In the genomic region with DNA sequence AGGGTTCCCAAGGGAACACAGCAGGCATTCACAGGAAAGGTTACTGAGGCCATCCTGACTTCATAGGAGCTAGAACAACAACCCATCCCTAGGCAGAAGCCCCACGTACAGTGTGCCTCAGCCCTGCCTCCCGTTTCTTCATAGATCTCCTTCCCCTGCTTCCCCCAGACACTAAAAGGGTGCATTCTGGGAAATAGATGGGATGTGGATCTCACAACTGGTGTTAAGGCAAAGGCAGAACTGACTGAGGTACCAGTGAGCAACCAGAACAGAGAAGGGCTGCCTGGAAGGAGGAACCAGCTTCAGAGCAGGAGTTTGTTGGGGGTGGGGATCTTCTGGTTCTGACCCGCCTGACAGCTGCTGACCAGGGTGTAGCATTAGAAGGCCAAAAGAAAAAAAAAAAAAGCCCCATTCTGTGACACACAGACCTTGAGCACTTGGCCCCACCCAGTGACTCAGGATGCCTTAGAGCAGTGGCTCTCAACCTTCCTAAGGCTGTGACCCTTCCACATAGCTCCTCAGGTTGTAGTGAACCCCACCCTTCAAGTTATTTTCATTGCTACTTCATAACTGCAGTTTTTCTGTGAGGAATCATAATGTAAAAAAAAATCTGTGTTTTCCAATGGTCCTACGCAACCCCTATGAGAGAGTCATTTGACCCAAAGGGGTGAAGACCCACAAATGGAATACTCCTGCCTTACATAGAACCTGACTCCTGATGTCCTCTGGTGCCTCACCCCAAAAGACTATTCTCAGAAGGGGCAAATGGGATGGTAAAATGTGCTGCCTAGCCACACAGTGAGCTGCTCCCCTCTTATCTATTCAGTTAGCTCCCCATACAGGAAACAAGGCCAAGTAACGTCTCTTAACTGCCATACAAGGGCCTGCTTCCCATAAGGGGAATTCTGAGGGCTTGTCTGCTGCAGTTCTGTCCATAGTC, we compare ENCODE assay signal across 19 mouse cellular contexts. TPM values are rescaled to one million over a fixed set of nuclear protein-coding genes. Genes with fewer than 3 reads are reported as not detected.
DNase-seq lines count a peak whose midpoint lies in the region; ATAC-seq lines count a peak whose summit lies in the region.
"Had no signal": no experiment of that assay in that cellular context is flagged by ENCODE, and none has a peak within 500 bp of the region (broad histone marks: within the 10 kb centered on the region; RNA-seq: fewer than 3 reads in every experiment).

No protein-coding gene starts in this region.

- peak; percentile 89 for DNase-seq in 416B (ENCODE audit: low read depth)
- DNase-seq in adrenal gland, adult 8-10 months: peak; percentile 54
- DNase-seq in kidney, adult 9 months: no peak
- DNase-seq in T-cell, adult 2 months (ENCODE audit: low spot score): no peak
- no peak for DNase-seq in cerebellum, adult 11 months
- DNase-seq: cerebellum, postnatal 36 days; gastrocnemius, postnatal 36 days; kidney, postnatal 10 days; layer of hippocampus, postnatal 36 days; right cerebral cortex, postnatal 14 days had no signal

- no peak overlapping the region for H3K4me2 ChIP-seq in intestine, embryonic 16.5 days (ENCODE audit: low read depth, low read length)
- H3K4me2 ChIP-seq: hindbrain, embryonic 15.5 days; limb, embryonic 12.5 days had no signal

- no peaks in the 10 kb centered on the region for H3K27me3 ChIP-seq in intestine, embryonic 16.5 days (replicated peaks; ENCODE audit: control insufficient read depth, insufficient read depth, low read length)
- H3K27me3 ChIP-seq in megakaryocyte, embryonic 14.5 days (replicated peaks): no peaks in the 10 kb centered on the region
- H3K27me3 ChIP-seq: hindbrain, embryonic 15.5 days; limb, embryonic 12.5 days had no signal

- H3K9me3 ChIP-seq in intestine, embryonic 16.5 days (ENCODE audit: control insufficient read depth, low read length): no peaks in the 10 kb centered on the region
- no peaks in the 10 kb centered on the region for H3K9me3 ChIP-seq in megakaryocyte, embryonic 14.5 days
- H3K9me3 ChIP-seq: hindbrain, embryonic 15.5 days; limb, embryonic 12.5 days had no signal

- H3K4me3 ChIP-seq in intestine, embryonic 16.5 days (ENCODE audit: low read length): no peak overlapping the region
- H3K4me3 ChIP-seq in megakaryocyte, embryonic 14.5 days (replicated peaks): peak overlapping the region; percentile 82
- H3K4me3 ChIP-seq: hindbrain, embryonic 15.5 days; limb, embryonic 12.5 days had no signal

- peak; percentile 43 for ATAC-seq in intestine, embryonic 16.5 days
- ATAC-seq in erythroblast, adult 5-6 weeks (replicated peaks; ENCODE audit: low FRiP score, poor library complexity, severe bottlenecking): no peak
- ATAC-seq: CD4-positive, CD25-positive, alpha-beta regulatory T cell, adult 4 months; midbrain, embryonic 16.5 days had no signal

- no peak overlapping the region for H3K9ac ChIP-seq in intestine, embryonic 16.5 days (ENCODE audit: low read depth, low read length)
- H3K9ac ChIP-seq: hindbrain, embryonic 15.5 days; limb, embryonic 12.5 days had no signal

- no peaks in the 10 kb centered on the region for H3K36me3 ChIP-seq in intestine, embryonic 16.5 days (ENCODE audit: control insufficient read depth, insufficient read depth, low read length)
- H3K36me3 ChIP-seq in megakaryocyte, embryonic 14.5 days (replicated peaks; ENCODE audit: low read length): peaks cover 54% of the 10 kb centered on the region
- H3K36me3 ChIP-seq: hindbrain, embryonic 15.5 days; limb, embryonic 12.5 days had no signal

- peak overlapping the region; percentile 58 for H3K27ac ChIP-seq in intestine, embryonic 16.5 days (ENCODE audit: low read length)
- H3K27ac ChIP-seq: hindbrain, embryonic 15.5 days; limb, embryonic 12.5 days had no signal

- peaks cover 21% of the 10 kb centered on the region for H3K4me1 ChIP-seq in intestine, embryonic 16.5 days (ENCODE audit: control insufficient read depth, insufficient read depth, low read length)
- H3K4me1 ChIP-seq in megakaryocyte, embryonic 14.5 days: peaks cover 97% of the 10 kb centered on the region
- H3K4me1 ChIP-seq: hindbrain, embryonic 15.5 days had no signal

- WGBS in intestine, embryonic 16.5 days: 63% methylated on average over 5 of the region's 5 CpGs

RNA-seq across cellular contexts. Expression of gene Muc13, which starts 11.8 kb away (rescaled TPM):
- total RNA-seq in adrenal gland, adult 8-10 months (2022): under 1 TPM in 1 of 4 experiments, not detected in 3; 0.09 TPM
- polyA plus RNA-seq in intestine, embryonic 16.5 days (2015; fragmentation: Nextera tagmentation; extraction: Ambion mirVana): 358 and 407 TPM in 2 replicates
- 11.6 and 21.1 TPM in 2 replicates for polyA plus RNA-seq in megakaryocyte, embryonic 14.5 days (2012; ENCODE audit: insufficient read depth, low replicate concordance)
- total RNA-seq in erythroblast, adult 5-6 weeks (2015; ENCODE audit: low replicate concordance): 7.9 and 9.2 TPM in 2 replicates
- 4.4 and 6.6 TPM in 2 replicates for total RNA-seq in erythroblast, adult 5-6 weeks (2017; ENCODE audit: low replicate concordance)
- total RNA-seq: gastrocnemius, postnatal 36 days; layer of hippocampus, postnatal 36 days had no signal
- polyA plus RNA-seq: embryonic facial prominence, embryonic 14.5 days; heart, postnatal 0 days; midbrain, embryonic 16.5 days had no signal

RNA-seq across cellular contexts. Expression of gene Itgb5, which starts 47.4 kb away (rescaled TPM):
- total RNA-seq in adrenal gland, adult 8-10 months (2022): 100 to 1,000 TPM; 230 to 292 (median 261) TPM
- 6.6 and 9.3 TPM in 2 replicates for polyA plus RNA-seq in intestine, embryonic 16.5 days (2015; fragmentation: Nextera tagmentation; extraction: Ambion mirVana)
- 6.9 and 13.0 TPM in 2 replicates for polyA plus RNA-seq in megakaryocyte, embryonic 14.5 days (2012; ENCODE audit: insufficient read depth, low replicate concordance)
- total RNA-seq in erythroblast, adult 5-6 weeks (2015; ENCODE audit: low replicate concordance): 4.6 and 25.6 TPM in 2 replicates
- total RNA-seq in erythroblast, adult 5-6 weeks (2017; ENCODE audit: low replicate concordance): 2.2 and 8.2 TPM in 2 replicates

Comparison
In these comparisons a context has a peak if more than half of its experiments do, and no peak if none do; other contexts are left out.
1. DNase-seq: peak in 416B (single experiment) and adrenal gland, adult 8-10 months (single experiment); none in kidney, adult 9 months (single experiment), T-cell, adult 2 months (single experiment) and cerebellum, adult 11 months (single experiment).
2. RNA of gene Muc13, which starts 11.8 kb away (total RNA-seq): 4.4 to 9.2 TPM in erythroblast, adult 5-6 weeks; 0.09 TPM in adrenal gland, adult 8-10 months; every median in the first group is over 4 times any median in the second.
3. RNA of gene Itgb5, which starts 47.4 kb away (total RNA-seq): 230 to 292 TPM in adrenal gland, adult 8-10 months; 2.2 to 25.6 TPM in erythroblast, adult 5-6 weeks; every median in the first group is over 4 times any median in the second.